Mouse (Mus musculus) lung, postnatal 14 days (tissue): Measurements from ENCODE around the gene Ngfr.

Experiments used
- DNase-seq: peaks from one replicate; pipeline ENCODE4 v3.0.0; 2021

The Ngfr gene

GRCm38 (mm10) chr11:95565327-95565726 is 22.2 kb downstream of the Ngfr start:
- DNase-seq = no peak

DNA sequence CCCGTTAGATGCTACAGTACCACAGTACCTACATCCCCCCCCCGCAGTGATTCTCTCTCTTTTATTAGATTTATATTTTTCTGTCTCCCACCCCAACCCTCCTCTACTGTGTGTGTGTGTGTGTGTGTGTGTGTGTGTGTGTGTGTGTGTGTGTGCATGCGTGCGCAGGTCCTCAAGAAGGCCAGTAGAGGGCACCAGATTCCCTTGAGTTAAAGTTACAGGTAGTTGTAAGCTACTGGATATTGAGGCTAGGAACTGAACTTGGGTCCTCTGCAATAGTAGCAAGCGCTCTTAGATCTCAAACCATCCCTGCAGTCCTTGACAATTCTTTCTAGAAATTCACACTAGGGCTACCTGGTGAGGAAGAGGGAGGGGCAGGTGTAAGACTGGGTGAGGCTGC is 23.7 kb downstream of the Ngfr start:
- no peak for DNase-seq

DNA sequence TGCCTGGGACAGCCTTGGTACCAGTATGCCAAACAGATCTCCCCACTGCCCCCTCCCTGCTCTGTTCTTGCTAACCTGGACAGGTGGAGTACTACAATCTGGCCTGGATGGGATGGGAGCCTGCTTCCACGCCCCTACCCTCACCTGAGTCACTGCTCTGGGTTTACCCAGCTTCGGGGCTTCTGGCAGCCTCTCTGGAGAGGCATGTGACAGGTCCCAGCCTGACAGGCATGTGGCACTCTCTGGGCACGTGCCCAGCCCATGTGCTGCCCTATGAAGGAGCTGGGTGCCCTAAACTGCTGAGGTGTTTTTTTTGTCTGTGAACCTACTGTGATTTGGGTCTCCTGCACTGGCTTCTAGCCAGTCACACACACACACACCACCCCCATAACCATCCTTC is 26.8 kb downstream of the Ngfr start:
- no peak for DNase-seq

- DNase-seq = no peak
Observed at GRCm38 (mm10) chr11:95559761-95560160, 27.8 kb downstream of the Ngfr start.

DNA sequence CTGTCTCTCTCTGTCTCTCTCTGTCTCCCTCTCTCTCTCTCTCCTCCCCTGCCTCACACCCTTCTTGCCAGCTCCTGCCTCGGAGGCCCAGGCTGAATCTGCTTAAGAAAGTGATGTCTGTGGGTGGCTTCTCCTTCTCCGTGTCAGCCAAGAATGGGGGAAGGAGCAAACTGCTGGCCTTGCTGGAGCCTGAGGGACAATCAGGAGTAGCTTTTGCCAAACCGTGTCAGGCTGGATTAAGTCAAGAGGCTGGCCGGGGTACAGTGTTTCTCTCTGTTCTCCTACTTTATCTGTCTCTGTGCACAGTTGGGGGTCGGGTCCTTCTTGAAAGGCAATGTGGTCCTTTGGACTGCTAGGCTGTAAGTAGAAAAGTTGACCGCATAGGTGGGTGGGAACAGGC is 29.8 kb downstream of the Ngfr start:
- no peak for DNase-seq

- no peak for DNase-seq
Observed at GRCm38 (mm10) chr11:95557032-95557431, 30.5 kb downstream of the Ngfr start.

GRCm38 (mm10) chr11:95555279-95555678 is 32.3 kb downstream of the Ngfr start:
- no peak for DNase-seq

- DNase-seq = no peak
Observed at GRCm38 (mm10) chr11:95550301-95551021, 37.1 kb downstream of the Ngfr start.

DNA sequence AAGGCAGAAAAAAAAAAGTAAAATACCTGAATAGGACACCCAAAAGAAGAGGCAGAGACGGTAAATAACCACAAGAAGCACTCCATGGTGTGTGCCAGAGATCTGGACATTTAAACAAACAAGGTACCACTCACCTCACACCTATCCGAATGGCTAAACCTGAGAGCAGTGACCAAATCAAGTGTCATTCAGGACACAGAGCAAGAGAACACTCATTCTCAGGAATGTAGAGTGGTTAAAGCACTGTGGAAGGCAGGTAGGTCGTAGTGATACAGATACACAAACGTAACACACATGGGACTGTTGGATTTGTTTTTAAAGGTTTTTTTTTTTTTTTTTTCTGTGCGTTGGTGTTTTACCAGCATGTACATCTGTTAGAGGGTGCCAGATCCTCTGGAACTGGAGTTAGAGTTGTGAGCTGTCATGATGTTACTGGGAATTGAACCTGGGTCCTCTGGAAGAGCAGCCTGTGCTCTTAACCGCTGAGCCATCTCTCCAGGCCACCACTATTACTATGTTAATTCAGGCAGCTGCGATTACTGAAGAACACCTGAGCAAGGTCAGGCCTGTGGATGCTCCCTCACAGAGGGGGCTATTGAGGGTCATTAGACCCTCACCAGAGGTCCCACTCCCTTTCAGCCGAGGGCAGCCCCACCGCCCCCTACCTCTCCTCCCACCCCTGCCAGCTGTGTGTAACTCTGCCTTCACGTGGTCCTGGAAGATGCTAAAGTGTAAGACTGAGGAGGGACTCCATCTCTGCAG is 41.3 kb downstream of the Ngfr start:
- DNase-seq = no peak

GRCm38 (mm10) chr11:95544546-95545327 is 42.8 kb downstream of the Ngfr start:
- DNase-seq = no peak

DNA sequence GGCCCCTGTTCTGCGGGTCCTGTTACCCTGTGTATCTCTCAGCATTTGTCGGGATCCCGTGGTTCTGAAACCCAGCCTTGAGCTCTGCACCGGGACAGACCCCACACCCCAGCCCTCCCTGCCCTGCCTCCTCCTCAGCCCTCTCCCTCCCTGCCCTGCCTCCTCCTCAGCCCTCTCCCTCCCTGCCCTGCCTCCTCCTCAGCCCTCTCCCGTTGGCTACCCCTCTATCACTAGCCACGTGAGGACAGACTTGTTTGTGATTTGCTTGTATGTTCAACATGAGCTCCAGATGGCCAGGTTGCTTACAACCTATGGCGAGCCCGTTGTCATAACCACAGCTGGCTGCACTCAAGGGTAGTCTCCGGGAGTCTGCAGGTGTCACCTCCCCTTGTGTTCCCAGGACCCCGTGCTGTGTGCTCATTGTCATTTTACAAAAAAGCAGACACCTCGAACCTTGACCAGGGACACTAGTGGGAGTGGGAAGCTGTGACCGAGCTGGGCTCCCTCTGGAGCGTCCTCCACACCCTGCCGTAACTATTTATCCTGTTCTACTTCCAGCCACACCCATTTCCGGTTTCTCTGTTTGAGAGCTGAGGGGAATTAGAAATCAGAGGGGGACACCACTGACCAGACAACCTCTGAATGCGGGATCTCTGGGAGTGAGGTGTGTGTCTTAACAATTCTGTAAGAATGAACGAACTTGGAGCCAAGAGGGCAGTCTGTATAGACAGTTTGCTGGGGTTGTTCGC is 46.7 kb downstream of the Ngfr start:
- DNase-seq = no peak

- DNase-seq = peak; percentile 29
Observed at GRCm38 (mm10) chr11:95538378-95539104, 49.0 kb downstream of the Ngfr start.

DNA sequence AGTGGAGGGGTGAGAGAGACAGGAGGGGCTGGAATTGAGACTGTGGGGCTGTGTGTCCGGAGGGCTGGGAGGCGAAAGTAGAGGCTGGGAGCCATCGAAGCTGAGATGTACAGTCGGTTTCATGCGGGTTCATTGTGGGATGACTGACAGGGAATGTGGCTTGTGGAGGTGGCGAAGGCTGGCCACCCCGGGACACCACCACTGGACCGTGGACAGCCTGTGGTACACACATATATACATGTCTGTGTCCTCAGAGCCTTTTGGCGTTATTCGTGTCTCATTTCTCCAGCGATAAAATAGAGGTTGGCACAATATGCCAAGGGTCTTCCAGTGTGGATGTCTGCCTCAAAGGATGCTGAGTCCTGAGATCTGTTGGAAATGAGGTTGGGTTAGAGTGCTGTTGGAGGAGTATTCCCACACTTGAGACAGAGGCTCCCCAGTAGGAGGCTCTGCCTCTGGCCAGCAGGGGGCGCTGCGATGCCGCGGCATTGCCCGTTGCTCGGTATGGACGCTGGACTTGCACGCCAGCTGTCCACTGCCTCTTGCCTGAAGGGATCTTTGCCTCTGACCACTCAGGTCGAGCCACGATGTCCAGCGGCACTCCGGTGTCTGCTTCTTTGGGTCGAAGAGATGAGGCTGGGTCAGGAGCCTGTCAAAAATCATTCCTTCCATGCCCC is 53.9 kb downstream of the Ngfr start:
- DNase-seq = peak; percentile 94

DNA sequence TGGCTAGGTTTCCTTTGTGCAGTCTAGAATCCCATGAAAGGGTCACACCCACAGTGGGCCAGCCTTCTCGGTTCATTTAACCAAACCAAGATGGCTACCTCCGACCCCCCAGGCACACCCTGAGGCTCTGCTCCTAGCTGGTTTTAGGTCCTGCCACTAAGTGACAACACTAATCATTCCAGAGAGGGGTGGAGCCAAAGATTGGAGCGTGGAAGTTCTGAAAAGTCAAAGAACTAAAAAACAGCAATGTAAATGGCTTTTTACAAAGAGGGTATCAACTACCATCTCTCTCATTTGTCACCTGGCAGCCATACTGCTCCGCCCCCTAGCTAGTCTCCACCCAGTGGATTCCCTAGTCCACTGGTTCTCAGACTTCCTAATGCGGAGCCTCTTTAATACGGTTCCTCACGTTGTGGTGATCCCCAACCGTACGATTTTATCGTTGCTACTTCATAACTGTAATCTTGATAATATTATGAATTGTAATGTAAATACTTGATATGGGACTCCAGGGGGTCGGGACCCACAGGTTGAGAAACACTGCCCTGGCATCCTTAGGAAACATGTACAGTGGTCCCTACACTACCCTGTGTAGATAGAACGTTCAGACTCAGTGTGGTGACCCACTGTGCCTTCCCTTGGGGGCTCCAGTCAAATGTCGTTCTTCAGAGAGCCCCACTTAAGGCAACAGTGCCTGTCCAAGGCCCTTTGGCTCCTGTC is 55.0 kb downstream of the Ngfr start:
- no peak for DNase-seq

GRCm38 (mm10) chr11:95528231-95528630 is 59.3 kb downstream of the Ngfr start:
- DNase-seq = no peak

GRCm38 (mm10) chr11:95527307-95527706 is 60.2 kb downstream of the Ngfr start:
- DNase-seq = no peak

- DNase-seq = peak; percentile 83
Observed at GRCm38 (mm10) chr11:95521563-95521962, 66.0 kb downstream of the Ngfr start.

GRCm38 (mm10) chr11:95520456-95521072 is 67.0 kb downstream of the Ngfr start:
- DNase-seq = peak; percentile 93

DNA sequence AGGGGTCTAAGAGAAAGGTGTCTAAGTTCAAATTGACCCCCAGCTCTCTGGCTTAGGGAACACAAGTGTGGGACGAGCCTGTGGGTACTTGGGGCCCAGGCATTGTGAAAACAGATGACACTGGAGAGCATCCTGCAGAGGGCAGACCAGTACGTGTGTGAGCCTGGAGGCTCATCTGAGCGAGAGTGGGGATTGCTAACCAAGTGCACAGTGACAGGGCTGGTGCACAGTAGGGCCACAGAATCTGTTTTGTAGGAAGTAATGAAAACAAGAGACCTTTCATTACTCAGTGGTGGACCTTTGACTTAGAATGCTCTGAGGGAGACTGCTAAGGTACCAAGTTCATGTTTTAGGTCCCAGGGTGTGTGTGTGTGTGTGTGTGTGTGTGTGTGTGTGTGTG is 67.5 kb downstream of the Ngfr start:
- DNase-seq = no peak

DNA sequence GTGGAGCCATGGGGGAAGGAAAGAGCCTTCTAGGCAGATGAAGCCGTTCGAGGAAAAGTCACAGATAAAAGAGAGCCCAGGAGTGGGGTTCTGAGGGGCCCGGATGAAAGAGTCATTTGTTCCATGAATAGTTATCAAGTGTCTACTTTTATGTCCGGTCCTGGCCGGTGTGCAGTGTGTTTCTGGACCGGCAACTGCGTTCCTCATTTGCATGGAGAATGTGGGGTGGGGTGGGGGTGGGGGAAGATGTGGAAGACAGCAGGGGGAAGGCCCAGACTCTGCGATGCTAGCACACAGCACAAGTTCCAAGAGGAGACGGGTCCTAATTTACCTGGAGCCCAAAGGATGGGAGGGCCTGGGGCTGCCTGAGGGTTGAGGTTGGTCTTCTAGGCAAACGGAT is 68.2 kb downstream of the Ngfr start:
- DNase-seq = no peak
